Mouse (Mus musculus) thymus, adult 18-20 months (tissue): ENCODE results near the gene Ppp1cc.

Experiments used
- DNase-seq, 2 experiments: peaks; one replicate each; pipeline ENCODE4 v3.0.0; 2022; ENCODE audit warnings: mixed read lengths in 2 of 2

Ppp1cc gene

GRCm38 (mm10) chr5:122218109-122218905, 60.2 kb downstream of the Ppp1cc start:
- no peak for DNase-seq

- peak in 1 of 2 experiments; percentile 43 for DNase-seq
Measured at GRCm38 (mm10) chr5:122218928-122219327, 60.9 kb downstream of the Ppp1cc start.

GRCm38 (mm10) chr5:122219655-122220629, 61.9 kb downstream of the Ppp1cc start:
- DNase-seq: peak; percentile 69 to 85

GRCm38 (mm10) chr5:122221085-122221484, 63.0 kb downstream of the Ppp1cc start:
- no peak for DNase-seq

GRCm38 (mm10) chr5:122224291-122224690, 66.2 kb downstream of the Ppp1cc start:
- DNase-seq: no peak
